Mouse (Mus musculus) C2C12 (cell line): ENCODE data around the gene Gstp2. TPM values are rescaled to one million over a fixed set of nuclear protein-coding genes. Genes with fewer than 3 reads are reported as not detected.
"Not testable (repeated sequence)": the region's sequence is repeated elsewhere in the genome, so short reads cannot be mapped to it uniquely, and the experiment has no call there.

ENCODE experiments used
- H3K27me3 ChIP-seq: one replicate; pipeline ENCODE4 v1.6.1; 2011; ENCODE audit not compliant: control insufficient read depth, insufficient read depth, insufficient read length
- H3K36me3 ChIP-seq: one replicate; pipeline ENCODE4 v1.6.1; 2011; ENCODE audit not compliant: control insufficient read depth, insufficient read depth
- H3K4me3 ChIP-seq: one replicate; pipeline ENCODE4 v1.5.1; 2011; ENCODE audit warnings: mild to moderate bottlenecking, control low read depth; ENCODE audit not compliant: poor library complexity, insufficient read depth, severe bottlenecking
- H3K79me2 ChIP-seq: one replicate; pipeline ENCODE4 v1.6.1; 2011; ENCODE audit not compliant: control insufficient read depth, insufficient read depth
- H3K79me3 ChIP-seq: one replicate; pipeline ENCODE4 v1.6.1; 2011; ENCODE audit warnings: low read depth, control low read depth
- H3ac ChIP-seq: one replicate; pipeline ENCODE3; 2011; ENCODE audit warnings: low read depth; ENCODE audit not compliant: control insufficient read depth, insufficient read length
- CEBPB ChIP-seq: IDR thresholded peaks from one replicate; pipeline ENCODE4 v1.6.1; 2011; ENCODE audit warnings: low read depth, mild to moderate bottlenecking, control low read depth, moderate library complexity
- CTCF ChIP-seq: IDR thresholded peaks from one replicate; pipeline ENCODE4 v1.5.1; 2011; ENCODE audit not compliant: control insufficient read depth, insufficient read depth, insufficient read length
- FOSL1 ChIP-seq: IDR thresholded peaks from one replicate; pipeline ENCODE4 v1.8.0; 2011; ENCODE audit warnings: mild to moderate bottlenecking, low read length; ENCODE audit not compliant: poor library complexity, insufficient read depth, severe bottlenecking
- MAX ChIP-seq: IDR thresholded peaks from one replicate; pipeline ENCODE4 v1.6.1; 2011; ENCODE audit warnings: mild to moderate bottlenecking, control low read depth
- MYOD1 ChIP-seq: IDR thresholded peaks from one replicate; pipeline ENCODE4 v1.6.1; 2011; ENCODE audit warnings: low read depth; ENCODE audit not compliant: control insufficient read depth, insufficient read length
- MYOG ChIP-seq: IDR thresholded peaks from one replicate; pipeline ENCODE4 v1.6.1; 2011; ENCODE audit not compliant: control insufficient read depth, insufficient read length; ENCODE audit errors: extremely low read depth
- USF1 ChIP-seq: IDR thresholded peaks from one replicate; pipeline ENCODE4 v1.6.1; 2011; ENCODE audit warnings: low read depth, mild to moderate bottlenecking, control low read depth, moderate library complexity
- polyA plus RNA-seq: library from polyadenylated mRNA; unstranded; fragments of >200 nt; fragmentation: generic; extraction: Trizol; gene quantifications from one replicate; pipeline ENCODE4 v1.2.1, GENCODE M21; 2012; ENCODE audit warnings: missing spikeins

Gstp2 gene
- polyA plus RNA-seq, 1 experiment = 7.2 TPM

DNA sequence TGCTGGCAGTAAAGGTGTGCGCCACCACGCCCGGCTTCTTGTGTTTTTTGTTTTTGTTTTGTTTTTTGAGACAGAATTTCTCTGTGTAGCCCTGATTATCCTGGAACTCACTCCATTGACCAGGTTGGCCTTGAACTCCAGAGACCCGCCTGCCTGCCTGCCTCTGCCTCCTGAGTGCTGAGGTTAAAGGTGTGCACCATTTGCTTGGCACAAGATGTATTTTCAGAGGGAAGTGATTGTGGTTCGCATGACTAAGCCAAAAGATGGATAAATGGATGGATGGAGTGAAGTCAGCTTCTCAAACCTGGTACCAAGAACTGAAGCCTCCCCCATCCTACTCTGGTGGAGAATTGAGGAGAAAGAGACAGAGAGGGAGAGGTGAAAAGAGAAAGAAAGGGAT, 8.8 kb upstream of the Gstp2 start:
- Histone ChIP-seq H3K4me3 (no peak overlapping the region), H3K27me3 (no peaks in the 10 kb centered on the region), H3K79me3 (no peaks in the 10 kb centered on the region), H3K36me3 (no peaks in the 10 kb centered on the region), H3K79me2 (no peaks in the 10 kb centered on the region), H3ac (no peak overlapping the region)
- TF ChIP-seq MYOD1 = no peak
- TF ChIP-seq MAX = no peak
- TF ChIP-seq FOSL1 = no peak
- TF ChIP-seq MYOG = no peak
- no peak for TF ChIP-seq USF1
- TF ChIP-seq CTCF = no peak
- no peak for TF ChIP-seq CEBPB

DNA sequence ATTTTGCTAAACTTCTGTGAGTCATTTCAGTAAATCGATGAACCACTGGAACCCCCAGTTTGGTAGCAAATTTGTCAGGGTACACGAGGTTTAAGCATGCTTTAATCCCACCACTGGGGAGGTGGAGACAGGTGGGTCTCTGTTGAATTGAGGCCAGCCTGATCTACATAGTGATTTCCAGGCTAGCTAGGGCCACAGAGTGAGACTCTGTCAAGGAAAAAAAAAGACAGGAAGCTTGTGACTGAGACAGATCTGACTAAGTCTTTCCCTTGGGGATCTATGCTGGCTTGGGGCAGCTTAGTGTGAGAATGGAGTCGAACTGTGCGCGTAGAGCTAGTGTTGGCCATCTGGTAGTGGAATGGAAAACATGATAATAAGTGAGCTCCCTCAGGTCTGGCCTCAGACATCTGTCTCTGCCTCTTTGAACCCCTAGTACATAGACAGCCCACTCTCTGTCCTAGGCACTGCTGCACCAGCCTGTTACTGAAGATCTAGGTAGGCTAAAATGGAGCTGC, 6.8 kb upstream of the Gstp2 start:
- Histone ChIP-seq H3ac (no peak overlapping the region), H3K36me3 (no peaks in the 10 kb centered on the region)

DNA sequence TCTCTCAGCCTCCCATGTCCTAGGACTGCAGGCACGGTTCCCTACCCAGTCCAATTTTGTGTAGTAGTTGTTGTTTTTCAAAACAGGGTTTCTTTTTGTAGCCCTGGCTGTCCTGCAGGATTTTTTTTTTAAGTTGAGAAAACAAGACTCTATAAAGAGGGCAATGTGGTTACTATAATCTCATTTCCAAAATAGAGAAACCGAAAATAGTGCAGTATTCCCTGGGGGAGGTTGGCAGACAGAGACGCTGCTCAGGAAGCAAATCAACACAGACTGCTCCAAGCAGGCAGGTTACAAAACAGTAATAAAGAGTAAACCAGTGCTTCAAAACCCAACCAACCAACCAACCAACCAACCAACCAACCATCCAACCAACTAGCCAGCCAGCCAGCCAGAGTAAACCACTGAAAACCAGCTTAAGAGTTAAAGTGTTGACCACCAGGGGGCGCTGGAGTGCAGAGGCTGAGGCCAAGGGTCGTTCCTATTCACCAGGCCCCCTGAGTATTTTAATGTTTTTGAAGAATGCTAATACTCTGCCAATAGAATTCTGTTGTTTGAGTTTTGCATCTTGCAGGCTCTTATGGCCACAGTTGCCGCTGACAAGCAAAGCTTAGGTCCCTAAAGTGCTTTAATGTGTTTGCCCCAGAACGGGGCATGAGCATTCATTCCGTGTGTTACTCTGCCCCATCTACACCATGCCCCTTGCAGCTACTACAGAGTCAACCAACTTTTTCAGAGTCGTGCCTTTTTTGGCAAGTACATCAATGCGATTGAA, 6.1 kb upstream of the Gstp2 start:
- TF ChIP-seq CTCF = peak; percentile 71
- no peak for TF ChIP-seq MYOD1
- TF ChIP-seq USF1 = no peak
- no peaks in the 10 kb centered on the region for H3K79me3 ChIP-seq
- H3K79me2 ChIP-seq = no peaks in the 10 kb centered on the region
- no peak overlapping the region for H3K4me3 ChIP-seq
- H3K36me3 ChIP-seq = no peaks in the 10 kb centered on the region
- no peak overlapping the region for H3ac ChIP-seq
- no peaks in the 10 kb centered on the region for H3K27me3 ChIP-seq

More for the DNA sequence above, 6.8 kb upstream of the Gstp2 start:
- no peaks in the 10 kb centered on the region for H3K27me3 ChIP-seq
- no peaks in the 10 kb centered on the region for H3K79me2 ChIP-seq
- TF ChIP-seq MYOD1 (no peak), CTCF (no peak), MYOG (no peak), CEBPB (no peak), USF1 (no peak), FOSL1 (no peak), MAX (no peak)
- H3K4me3 ChIP-seq = no peak overlapping the region
- H3K79me3 ChIP-seq = no peaks in the 10 kb centered on the region

DNA sequence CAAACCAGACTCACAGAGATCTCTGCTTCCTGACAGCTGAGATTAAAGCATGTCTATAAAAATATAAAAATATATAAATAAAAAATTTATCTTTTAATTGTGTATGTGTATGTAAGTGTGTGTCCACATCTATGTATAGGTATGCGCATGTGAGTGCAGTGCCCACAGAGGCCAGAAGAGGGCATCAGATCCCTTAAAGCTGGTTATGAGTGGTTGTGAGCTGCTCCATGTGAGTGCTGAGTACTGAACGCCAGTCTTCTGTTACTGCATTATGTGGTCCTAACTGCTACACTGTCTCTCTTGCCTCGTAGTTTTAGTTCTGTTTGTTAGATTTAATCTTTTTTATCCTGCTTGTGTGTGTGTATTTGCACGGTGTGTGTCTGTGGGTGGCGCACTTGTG, 5.2 kb upstream of the Gstp2 start:
- Histone ChIP-seq H3K27me3 (no peaks in the 10 kb centered on the region), H3K4me3 (no peak overlapping the region), H3ac (no peak overlapping the region), H3K36me3 (no peaks in the 10 kb centered on the region), H3K79me3 (no peaks in the 10 kb centered on the region), H3K79me2 (no peaks in the 10 kb centered on the region)
- TF ChIP-seq USF1 (no peak), MYOG (no peak), MYOD1 (no peak), MAX (no peak), CEBPB (no peak), CTCF (no peak), FOSL1 (no peak)

DNA sequence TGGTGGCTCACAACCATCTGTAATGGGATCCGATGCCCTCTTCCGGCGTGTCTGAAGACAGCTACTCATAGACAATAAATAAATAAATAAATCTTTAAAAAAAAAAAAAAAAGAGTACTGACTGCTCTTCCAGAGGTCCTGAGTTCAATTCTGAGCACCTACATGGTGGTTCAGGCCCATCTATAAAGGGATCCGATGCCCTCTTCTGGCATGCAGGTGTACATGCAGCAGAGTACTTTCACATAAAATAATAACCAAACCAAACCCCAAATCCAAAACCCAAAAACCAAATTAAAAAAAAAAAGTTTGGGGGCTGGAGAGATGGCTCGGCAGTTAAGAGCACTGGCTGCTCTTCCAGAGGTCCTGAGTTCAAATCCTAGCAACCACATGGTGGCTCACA, 3.2 kb upstream of the Gstp2 start:
- H3K4me3 ChIP-seq, H3K79me3 ChIP-seq, H3K36me3 ChIP-seq, H3K79me2 ChIP-seq, H3K27me3 ChIP-seq, H3ac ChIP-seq: not testable (repeated sequence)

DNA sequence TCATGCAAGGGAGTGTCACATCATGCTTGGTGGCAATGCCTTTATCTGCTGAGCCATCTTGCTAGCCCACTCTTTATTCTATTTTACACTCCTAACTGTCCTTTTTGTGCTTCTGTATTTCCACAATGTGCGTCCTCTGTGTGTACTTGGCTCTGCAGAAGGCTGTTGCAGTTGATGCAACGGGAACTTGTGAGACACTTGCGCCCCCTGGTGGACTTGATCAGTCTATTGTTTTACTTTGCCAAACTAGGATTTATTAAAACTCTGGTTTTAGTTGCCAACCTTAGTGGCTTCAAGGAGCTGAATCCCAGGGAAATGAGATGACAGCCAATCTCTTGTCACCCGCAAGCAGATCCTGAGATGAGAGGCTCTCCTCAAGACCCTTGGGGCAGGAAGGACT, 2.0 kb upstream of the Gstp2 start:
- Histone ChIP-seq H3ac (no peak overlapping the region), H3K4me3 (no peak overlapping the region), H3K27me3 (no peaks in the 10 kb centered on the region), H3K36me3 (no peaks in the 10 kb centered on the region), H3K79me3 (no peaks in the 10 kb centered on the region), H3K79me2 (no peaks in the 10 kb centered on the region)
- TF ChIP-seq MYOD1 (no peak), FOSL1 (no peak), MAX (no peak), USF1 (no peak), CTCF (no peak), CEBPB (no peak), MYOG (no peak)
